Mouse (Mus musculus) midbrain, embryonic 11.5 days (tissue): ENCODE data around the gene Zfp27. TPM values are rescaled to one million over a fixed set of nuclear protein-coding genes. Genes with fewer than 3 reads are reported as not detected.

ENCODE experiments used
- ATAC-seq: fragments of 200-750 bp; cut with Nextera tagmentation; 2 replicates; pipeline ENCODE4 v1.8.0; 2017; ENCODE audit warnings: moderate TSS enrichment, moderate library complexity; ENCODE audit not compliant: low FRiP score
- DNase-seq: peaks from one replicate; pipeline ENCODE4 v3.0.0; 2015; ENCODE audit warnings: low spot score; ENCODE audit errors: missing footprints
- H3K27ac ChIP-seq: fragments of 300-500 bp; sonication (generic); 2 replicates; pipeline ENCODE4 v1.5.1; 2014; ENCODE audit warnings: low read depth, low read length
- H3K27me3 ChIP-seq: fragments of 300-500 bp; sonication (generic); 2 replicates; pipeline ENCODE4 v1.6.1; 2014; ENCODE audit warnings: mild to moderate bottlenecking, low read length, moderate library complexity, mixed read lengths; ENCODE audit not compliant: control insufficient read depth, insufficient read depth
- H3K36me3 ChIP-seq: fragments of 300-500 bp; sonication (generic); 2 replicates; pipeline ENCODE4 v1.6.1; 2014; ENCODE audit warnings: mild to moderate bottlenecking, low read length, moderate library complexity, mixed read lengths; ENCODE audit not compliant: control insufficient read depth, insufficient read depth
- H3K4me1 ChIP-seq: fragments of 300-500 bp; sonication (generic); 2 replicates; pipeline ENCODE4 v1.6.1; 2014; ENCODE audit warnings: low read length; ENCODE audit not compliant: control insufficient read depth, insufficient read depth
- H3K4me2 ChIP-seq: fragments of 300-500 bp; sonication (generic); 2 replicates; pipeline ENCODE4 v1.6.1; 2014; ENCODE audit warnings: mild to moderate bottlenecking, moderate library complexity
- H3K4me3 ChIP-seq: fragments of 300-500 bp; sonication (generic); 2 replicates; pipeline ENCODE4 v1.5.1; 2014; ENCODE audit warnings: low read depth, low read length
- H3K9ac ChIP-seq: fragments of 300-500 bp; sonication (generic); 2 replicates; pipeline ENCODE4 v1.6.1; 2014; ENCODE audit warnings: low read length
- H3K9me3 ChIP-seq: fragments of 300-500 bp; sonication (generic); 2 replicates; pipeline ENCODE4 v1.6.1; 2016; ENCODE audit warnings: low read length; ENCODE audit not compliant: control insufficient read depth
- WGBS: fragments of 180-500 bp; shearing (Covaris S2); extraction: QIAGEN DNeasy Blood & Tissue Kit; methylation state at CpG from one replicate; pipeline ENCODE4 v1.1.7; 2014; 5-methylcytosine and 5-hydroxymethylcytosine counted together
- polyA plus RNA-seq: library from polyadenylated mRNA; unstranded; fragments of >200 nt; fragmentation: Nextera tagmentation; extraction: Ambion mirVana; gene quantifications from 2 replicates; pipeline ENCODE4 v1.2.1, GENCODE M21; 2014

Gene Zfp27
- polyA plus RNA-seq, result 14.7 and 15.3 TPM in 2 replicates

- Histone ChIP-seq H3K36me3 (no peaks in the 10 kb centered on the region), H3K27me3 (no peaks in the 10 kb centered on the region), H3K9ac (peak within 1 kb of the TSS; percentile 81), H3K4me1 (peaks cover 10% of the 10 kb centered on the region), H3K4me2 (peak within 1 kb of the TSS; percentile 69), H3K4me3 (peak within 1 kb of the TSS; percentile 41), H3K9me3 (no peaks in the 10 kb centered on the region), H3K27ac (peak within 1 kb of the TSS; percentile 96)
- peak; percentile 99 for DNase-seq
- ATAC-seq, result peak; percentile 86
- WGBS, result under 1% methylated on average over 22 of the region's 22 CpGs
These were observed at the start of gene Zfp27 for GRCm38 (mm10) chr7:29905966-29906681. Zfp27 (minus strand) TSS chr7:29906572.

- WGBS, result 19% methylated on average over 4 of the region's 4 CpGs
- Histone ChIP-seq H3K36me3 (peaks cover 2% of the 10 kb centered on the region; the same call in 1 of the 2 replicates), H3K4me1 (no peaks in the 10 kb centered on the region), H3K27ac (no peak overlapping the region), H3K9me3 (no peaks in the 10 kb centered on the region), H3K27me3 (no peaks in the 10 kb centered on the region), H3K4me3 (no peak overlapping the region; the same call in 1 of the 2 replicates), H3K4me2 (no peak overlapping the region; the same call in 1 of the 2 replicates), H3K9ac (no peak overlapping the region)
- peak; percentile 93 for DNase-seq
- no peak for ATAC-seq
These were observed 48.4 kb upstream of the Zfp27 start for GRCm38 (mm10) chr7:29954731-29955130.

- no peaks in the 10 kb centered on the region for H3K4me1 ChIP-seq
- no peaks in the 10 kb centered on the region for H3K9me3 ChIP-seq
- peak within 1 kb of the TSS; percentile 42 for H3K4me3 ChIP-seq
- H3K9ac ChIP-seq, result peak within 1 kb of the TSS; percentile 74
- peak; percentile 98 for DNase-seq
- peak within 1 kb of the TSS; percentile 49 for H3K4me2 ChIP-seq
- H3K36me3 ChIP-seq, result peaks cover 2% of the 10 kb centered on the region; the same call in 1 of the 2 replicates
- WGBS, result 2% methylated on average over 52 of the region's 52 CpGs
- peak within 1 kb of the TSS; percentile 77 for H3K27ac ChIP-seq
- H3K27me3 ChIP-seq, result no peaks in the 10 kb centered on the region
- peak; percentile 96 for ATAC-seq
These were observed 47.4 kb upstream of the Zfp27 start, which contains the start of gene Zfp74 for GRCm38 (mm10) chr7:29953513-29954401. Zfp74 (minus strand) TSS chr7:29954089.

- Histone ChIP-seq H3K4me2 (peak overlapping the region; percentile 49), H3K27me3 (no peaks in the 10 kb centered on the region), H3K36me3 (peaks cover 2% of the 10 kb centered on the region; the same call in 1 of the 2 replicates), H3K9me3 (no peaks in the 10 kb centered on the region), H3K4me1 (no peaks in the 10 kb centered on the region), H3K9ac (peak overlapping the region; percentile 74), H3K27ac (no peak overlapping the region), H3K4me3 (peak overlapping the region; percentile 42)
- DNase-seq (peak; percentile 84), ATAC-seq (no peak)
- 62% methylated on average over 10 of the region's 10 CpGs for WGBS
These were observed 46.7 kb upstream of the Zfp27 start for GRCm38 (mm10) chr7:29953086-29953485.

DNA sequence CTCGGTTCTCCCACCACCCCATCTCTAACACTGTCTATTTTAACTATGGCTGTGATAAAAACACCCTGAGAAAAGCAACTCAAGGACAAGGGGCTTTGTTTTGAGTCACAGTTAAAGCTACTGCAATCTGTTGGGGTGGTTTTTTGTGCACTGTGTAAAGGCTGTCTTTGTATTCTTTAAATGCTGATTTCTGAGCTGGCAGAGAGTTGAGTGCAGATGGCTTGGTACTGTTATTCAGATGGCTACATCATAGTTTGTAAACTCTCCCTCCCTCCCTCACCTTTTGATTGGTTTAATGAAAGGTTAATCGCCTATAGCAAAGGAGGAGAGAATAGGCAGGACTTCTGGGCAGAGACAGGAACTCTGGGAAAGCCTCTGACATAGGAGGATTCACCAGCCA, 37.8 kb upstream of the Zfp27 start:
- Histone ChIP-seq H3K9ac (no peak overlapping the region), H3K4me1 (no peaks in the 10 kb centered on the region), H3K4me2 (no peak overlapping the region), H3K9me3 (no peaks in the 10 kb centered on the region), H3K27ac (no peak overlapping the region), H3K27me3 (no peaks in the 10 kb centered on the region), H3K36me3 (peaks cover 3% of the 10 kb centered on the region; the same call in 1 of the 2 replicates), H3K4me3 (no peak overlapping the region)
- DNase-seq (peak; percentile 39), ATAC-seq (no peak)
- 85% methylated on average over 2 of the region's 2 CpGs for WGBS

GRCm38 (mm10) chr7:29943720-29944119, 37.3 kb upstream of the Zfp27 start:
- no peak for ATAC-seq
- H3K9ac ChIP-seq, result no peak overlapping the region

GRCm38 (mm10) chr7:29942740-29943139, 36.4 kb upstream of the Zfp27 start:
- Histone ChIP-seq H3K4me3 (no peak overlapping the region), H3K9ac (no peak overlapping the region), H3K27me3 (no peaks in the 10 kb centered on the region), H3K36me3 (peaks cover 3% of the 10 kb centered on the region), H3K27ac (no peak overlapping the region), H3K4me2 (no peak overlapping the region), H3K4me1 (no peaks in the 10 kb centered on the region), H3K9me3 (no peaks in the 10 kb centered on the region)
- ATAC-seq, result no peak
- 56% methylated on average over 2 of the region's 2 CpGs for WGBS
- peak; percentile 31 for DNase-seq

More at GRCm38 (mm10) chr7:29943720-29944119, 37.3 kb upstream of the Zfp27 start:
- Histone ChIP-seq H3K9me3 (no peaks in the 10 kb centered on the region), H3K27ac (no peak overlapping the region), H3K36me3 (peaks cover 3% of the 10 kb centered on the region; the same call in 1 of the 2 replicates), H3K4me3 (no peak overlapping the region), H3K4me1 (no peaks in the 10 kb centered on the region), H3K27me3 (no peaks in the 10 kb centered on the region), H3K4me2 (no peak overlapping the region)
- 71% methylated on average over 2 of the region's 2 CpGs for WGBS
- peak; percentile 2 for DNase-seq

- no peak for DNase-seq
- H3K27ac ChIP-seq, result no peak overlapping the region
- H3K27me3 ChIP-seq, result no peaks in the 10 kb centered on the region
- WGBS, result 95% methylated on average over 11 of the region's 11 CpGs
- H3K4me1 ChIP-seq, result no peaks in the 10 kb centered on the region
- no peak overlapping the region for H3K4me2 ChIP-seq
- no peaks in the 10 kb centered on the region for H3K9me3 ChIP-seq
- no peak for ATAC-seq
- H3K9ac ChIP-seq, result no peak overlapping the region
- peaks cover 9% of the 10 kb centered on the region for H3K36me3 ChIP-seq
- no peak overlapping the region for H3K4me3 ChIP-seq
These were observed 34.7 kb upstream of the Zfp27 start for GRCm38 (mm10) chr7:29941027-29941426.
